Mouse (Mus musculus): ENCODE results near the gene Smg1.

DNA sequence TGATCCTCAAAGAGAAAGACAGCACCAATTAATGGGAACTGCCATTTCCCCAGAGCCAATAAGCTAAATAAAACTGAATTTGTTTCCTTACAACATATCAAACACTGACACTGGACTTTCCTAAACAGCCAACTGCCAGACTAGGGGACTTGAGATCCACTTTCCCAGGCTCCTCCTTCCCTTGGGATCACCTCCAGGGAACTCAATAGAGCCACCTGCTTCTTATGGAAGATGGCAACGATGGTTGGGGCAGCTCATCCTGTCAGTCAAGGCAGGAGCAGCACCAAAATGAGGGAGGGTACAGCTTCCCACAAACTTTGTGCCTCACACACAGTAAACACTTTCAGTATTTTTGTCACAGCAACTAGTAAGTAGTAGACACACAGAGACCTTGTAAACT, 135.8 kb downstream of the Smg1 start:
- TF ChIP-seq CTCF (IDR thresholded peaks at IDR 0.05; ENCODE audit: borderline replicate concordance, insufficient read depth, low read depth, low read length) = no peak
- no peak for TF ChIP-seq POLR2A (IDR thresholded peaks at IDR 0.05; ENCODE audit: borderline replicate concordance, insufficient read depth, low read length)

Measured in cerebellum, adult 2 months (tissue).